Mouse (Mus musculus) CH12.LX (cell line): ENCODE measurements around the gene Slc12a7. TPM values are rescaled to one million over a fixed set of nuclear protein-coding genes. Genes with fewer than 3 reads are reported as not detected.

Experiments
- DNase-seq: peaks from one replicate; pipeline ENCODE4 v3.0.0-alpha.2; 2013; ENCODE audit errors: extremely low read depth
- H3K27ac ChIP-seq: 2 replicates; pipeline ENCODE4 v1.5.1; 2012; ENCODE audit warnings: low read depth, mild to moderate bottlenecking, control low read depth, moderate library complexity; ENCODE audit not compliant: insufficient read depth
- H3K27me3 ChIP-seq: replicated peaks from 2 replicates; pipeline ENCODE3; 2012; ENCODE audit warnings: inconsistent platforms
- H3K36me3 ChIP-seq, 2 experiments: replicated peaks in 1 of 2; 2 replicates each; pipeline versions ENCODE3 to v1.6.1; 2012; ENCODE audit warnings: inconsistent platforms in 1 of 2, low read length in 1 of 2, mild to moderate bottlenecking in 1 of 2, mixed read lengths in 1 of 2, moderate library complexity in 1 of 2; ENCODE audit not compliant: control insufficient read depth in 1 of 2, insufficient read depth in 1 of 2
- H3K4me1 ChIP-seq, 2 experiments: 2 replicates each; pipeline ENCODE4 v1.6.1; 2012; ENCODE audit warnings: inconsistent platforms in 1 of 2, moderate library complexity in 1 of 2; ENCODE audit not compliant: insufficient read depth in 2 of 2, control insufficient read depth in 1 of 2
- H3K4me2 ChIP-seq: 2 replicates; pipeline ENCODE4 v1.6.1; 2012; ENCODE audit warnings: low read depth, mild to moderate bottlenecking, control low read depth; ENCODE audit not compliant: poor library complexity, insufficient read depth, severe bottlenecking
- H3K4me3 ChIP-seq, 3 experiments: fragments of 150-350 bp in 1 of 3; sonication (generic) in 1 of 3; replicated peaks in 1 of 3; 2 replicates each; pipeline versions ENCODE3 to v1.5.1; 2011 to 2012; ENCODE audit warnings: low read depth in 2 of 3, low read length in 2 of 3, mild to moderate bottlenecking in 2 of 3, moderate library complexity in 2 of 3, control low read depth in 1 of 3, improper control_type of control experiment in 1 of 3, inconsistent platforms in 1 of 3, mixed read lengths in 1 of 3; ENCODE audit not compliant: poor library complexity in 1 of 3
- H3K79me2 ChIP-seq: replicated peaks from 2 replicates; pipeline ENCODE4 v1.6.1; 2012; ENCODE audit warnings: mild to moderate bottlenecking, moderate library complexity; ENCODE audit not compliant: control insufficient read depth, poor library complexity, insufficient read depth, severe bottlenecking; ENCODE audit errors: extremely low read depth
- H3K9ac ChIP-seq: 2 replicates; pipeline ENCODE4 v1.6.1; 2012; ENCODE audit warnings: low read depth, mild to moderate bottlenecking, control low read depth, moderate library complexity; ENCODE audit not compliant: insufficient read depth
- H3K9me3 ChIP-seq: replicated peaks from 2 replicates; pipeline ENCODE3; 2012; ENCODE audit warnings: low read length, inconsistent platforms, mixed read lengths
- BHLHE40 ChIP-seq: IDR thresholded peaks from 2 replicates; pipeline ENCODE4 v1.6.1; 2011; ENCODE audit warnings: mild to moderate bottlenecking, low read depth, low read length, improper control_type of control experiment
- CTCF ChIP-seq, 2 experiments: IDR thresholded peaks in 1 of 2; conservative IDR thresholded peaks in 1 of 2; 2 replicates each; pipeline ENCODE4 v1.5.1; 2011 to 2012; ENCODE audit warnings: low read depth in 2 of 2, low read length in 2 of 2, improper control_type of control experiment in 1 of 2, inconsistent platforms in 1 of 2, mild to moderate bottlenecking in 1 of 2, moderate library complexity in 1 of 2
- ELF1 ChIP-seq: IDR thresholded peaks from 2 replicates; pipeline ENCODE4 v1.6.1; 2014; ENCODE audit warnings: low read depth, mild to moderate bottlenecking, inconsistent platforms, low read length, improper control_type of control experiment
- EP300 ChIP-seq: IDR thresholded peaks from 2 replicates; pipeline ENCODE4 v1.6.1; 2011; ENCODE audit warnings: low read length, improper control_type of control experiment
- ETS1 ChIP-seq: conservative IDR thresholded peaks from 2 replicates; pipeline ENCODE4 v1.6.1; 2012; ENCODE audit warnings: low read depth, mild to moderate bottlenecking, inconsistent platforms, low read length, improper control_type of control experiment, moderate library complexity
- GABPA ChIP-seq: IDR thresholded peaks from 2 replicates; pipeline ENCODE4 v1.6.1; 2012; ENCODE audit warnings: low read depth, low read length, improper control_type of control experiment, inconsistent platforms; ENCODE audit not compliant: insufficient replicate concordance
- IRF4 ChIP-seq: IDR thresholded peaks from 2 replicates; pipeline ENCODE4 v1.6.1; 2014; ENCODE audit warnings: low read depth, mild to moderate bottlenecking, inconsistent platforms, low read length, improper control_type of control experiment
- JUN ChIP-seq: IDR thresholded peaks from 2 replicates; pipeline ENCODE4 v1.6.1; 2011; ENCODE audit warnings: low read depth, mild to moderate bottlenecking, low read length, improper control_type of control experiment, moderate library complexity; ENCODE audit not compliant: insufficient read depth
- MAFK ChIP-seq: IDR thresholded peaks from 2 replicates; pipeline ENCODE4 v1.6.1; 2011; ENCODE audit warnings: low read length, improper control_type of control experiment; ENCODE audit not compliant: insufficient replicate concordance
- MAZ ChIP-seq: IDR thresholded peaks from 2 replicates; pipeline ENCODE4 v1.6.1; 2012; ENCODE audit warnings: low read depth, mild to moderate bottlenecking, inconsistent platforms, low read length, improper control_type of control experiment, moderate library complexity
- NELFE ChIP-seq: IDR thresholded peaks from 2 replicates; pipeline ENCODE4 v1.6.1; 2011; ENCODE audit warnings: low read depth, low read length, improper control_type of control experiment
- POLR2A ChIP-seq: IDR thresholded peaks from 2 replicates; pipeline ENCODE4 v1.6.1; 2011; ENCODE audit warnings: low read depth, mild to moderate bottlenecking, improper control_type of control experiment, low read length
- RAD21 ChIP-seq: IDR thresholded peaks from 2 replicates; pipeline ENCODE4 v1.6.1; 2011; ENCODE audit warnings: low read depth, mild to moderate bottlenecking, low read length, improper control_type of control experiment, moderate library complexity
- SIN3A ChIP-seq: IDR thresholded peaks from 2 replicates; pipeline ENCODE4 v1.6.1; 2012; ENCODE audit warnings: low read length, improper control_type of control experiment, inconsistent platforms
- SMC3 ChIP-seq: IDR thresholded peaks from 2 replicates; pipeline ENCODE4 v1.6.1; 2011; ENCODE audit warnings: low read depth, low read length, improper control_type of control experiment
- TBP ChIP-seq: conservative IDR thresholded peaks from 2 replicates; pipeline ENCODE4 v1.6.1; 2011; ENCODE audit warnings: low read depth, low read length, improper control_type of control experiment
- USF2 ChIP-seq: conservative IDR thresholded peaks from 2 replicates; pipeline ENCODE4 v1.6.1; 2011; ENCODE audit warnings: low read depth, low read length, improper control_type of control experiment
- ZC3H11A ChIP-seq: IDR thresholded peaks from 2 replicates; pipeline ENCODE4 v1.6.1; 2012; ENCODE audit warnings: low read depth, mild to moderate bottlenecking, inconsistent platforms, low read length, improper control_type of control experiment
- ZMIZ1 ChIP-seq: IDR thresholded peaks from 2 replicates; pipeline ENCODE4 v1.6.1; 2012; ENCODE audit warnings: low read depth, mild to moderate bottlenecking, inconsistent platforms, low read length, improper control_type of control experiment
- dilution Hi-C: fragments of 300-500 bp; cut with MboI; formaldehyde crosslinking; loops from 2 replicates; pipeline ENCODE4 v1.14.3; 2020; ENCODE audit warnings: low sequenced_read_pairs; ENCODE audit not compliant: extremely low pct_unique_long_range_greater_than_20kb, extremely low pct_ligation_motif_present
- in situ Hi-C: fragments of 300-500 bp; cut with MboI; formaldehyde crosslinking; loops from 3 replicates; pipeline ENCODE4 v1.14.3; 2019; ENCODE audit warnings: low sequenced_read_pairs, low pct_ligation_motif_present, low pct_unique_long_range_greater_than_20kb, mixed read lengths
- polyA plus RNA-seq: library from polyadenylated mRNA; unstranded; fragments of >175 nt; gene quantifications from 2 replicates; pipeline ENCODE4 v1.2.1, GENCODE M21; 2012; ENCODE audit warnings: low read depth; ENCODE audit not compliant: insufficient read length
- total RNA-seq, 2 experiments: library from RNA; depleted of rRNA; stranded (reverse); fragments of 300-350 nt in 1 of 2; fragments of >200 nt in 1 of 2; gene quantifications; 2 replicates each; pipeline ENCODE4 v1.2.3; 2012 to 2014

Slc12a7 gene
- total and polyA plus RNA-seq, 3 experiments = 1.0 to 5.8 (median 2.5) TPM

- TF ChIP-seq IRF4 (no peak), MAFK (no peak), ZC3H11A (no peak), GABPA (no peak), SMC3 (no peak), SIN3A (no peak; the same call in 1 of the 2 replicates), MAZ (no peak), ZMIZ1 (no peak), JUN (no peak), NELFE (no peak), POLR2A (peak; percentile 71), ETS1 (no peak), USF2 (peak; percentile 87)
Measured at GRCm38 (mm10) chr13:73763439-73764255, 30.8 kb downstream of the Slc12a7 start (continued).

- Histone ChIP-seq H3K9me3 (no peaks in the 10 kb centered on the region), H3K4me3 (peak overlapping the region; percentile 44 to 65 (median 58)), H3K4me2 (peak overlapping the region; percentile 90), H3K79me2 (no peaks in the 10 kb centered on the region), H3K36me3 (no peaks in the 10 kb centered on the region), H3K27me3 (peaks cover 4% of the 10 kb centered on the region), H3K9ac (peak overlapping the region; percentile 64), H3K4me1 (peaks cover 0 to 28% of the 10 kb centered on the region in 2 experiments; a peak in 3 of 4 replicates), H3K27ac (no peak overlapping the region)
- dilution Hi-C loops (no loop called here), in situ Hi-C loops (loop anchor here (5.0 kb wide), 1 partner anchor 37 kb away; no protein-coding TSS in a partner anchor)
- no peak for DNase-seq
- TF ChIP-seq ZC3H11A = no peak
- TF ChIP-seq EP300 = no peak
- no peak for TF ChIP-seq RAD21
- TF ChIP-seq MAZ = no peak
- TF ChIP-seq CTCF (conservative IDR thresholded peaks at IDR 0.05 in 1 of 2, IDR thresholded peaks at IDR 0.05 in 1 of 2; ENCODE audit: low read depth in 2 of 2, low read length in 2 of 2) = no peak
- no peak for TF ChIP-seq ZMIZ1
- TF ChIP-seq MAFK = no peak
- no peak for TF ChIP-seq SIN3A
- no peak for TF ChIP-seq ELF1
- no peak for TF ChIP-seq POLR2A
- TF ChIP-seq BHLHE40 = no peak
- no peak for TF ChIP-seq NELFE
- TF ChIP-seq TBP = no peak
Measured at GRCm38 (mm10) chr13:73764256-73764775, 31.4 kb downstream of the Slc12a7 start.
